Mouse (Mus musculus) embryonic facial prominence, embryonic 14.5 days (tissue): Measurements from ENCODE around the gene Tex36. TPM values are rescaled to one million over a fixed set of nuclear protein-coding genes. Genes with fewer than 3 reads are reported as not detected.

Experiments
- ATAC-seq: fragments of 200-750 bp; cut with Nextera tagmentation; 2 replicates; pipeline ENCODE4 v1.8.0; 2017; ENCODE audit warnings: low read depth, moderate number of reproducible peaks, moderate TSS enrichment
- DNase-seq: peaks from one replicate; pipeline ENCODE4 v3.0.0-alpha.2; 2015; ENCODE audit warnings: low spot score
- H3K27ac ChIP-seq: fragments of 300-500 bp; sonication (generic); replicated peaks from 2 replicates; pipeline ENCODE4 v1.5.1; 2014; ENCODE audit warnings: low read depth, mild to moderate bottlenecking, low read length, moderate library complexity
- H3K27me3 ChIP-seq: fragments of 300-500 bp; sonication (generic); replicated peaks from 2 replicates; pipeline ENCODE4 v1.6.1; 2014; ENCODE audit warnings: low read length; ENCODE audit not compliant: control insufficient read depth, insufficient read depth
- H3K36me3 ChIP-seq: fragments of 300-500 bp; sonication (generic); 2 replicates; pipeline ENCODE4 v1.6.1; 2014; ENCODE audit warnings: low read length, mixed read lengths; ENCODE audit not compliant: control insufficient read depth, insufficient read depth
- H3K4me1 ChIP-seq: fragments of 300-500 bp; sonication (generic); 2 replicates; pipeline ENCODE4 v1.6.1; 2014; ENCODE audit warnings: antibody characterized with exemption, low read length; ENCODE audit not compliant: control insufficient read depth, insufficient read depth
- H3K4me2 ChIP-seq: fragments of 300-500 bp; sonication (generic); 2 replicates; pipeline ENCODE4 v1.6.1; 2014; ENCODE audit warnings: low read depth, mild to moderate bottlenecking, low read length, moderate library complexity, mixed read lengths
- H3K4me3 ChIP-seq: fragments of 300-500 bp; sonication (generic); 2 replicates; pipeline ENCODE4 v1.5.1; 2014; ENCODE audit warnings: low read depth, mild to moderate bottlenecking, low read length
- H3K9ac ChIP-seq: fragments of 300-500 bp; sonication (generic); 2 replicates; pipeline ENCODE4 v1.6.1; 2014; ENCODE audit warnings: low read depth, mild to moderate bottlenecking, low read length, moderate library complexity, mixed read lengths
- H3K9me3 ChIP-seq: fragments of 300-500 bp; sonication (generic); 2 replicates; pipeline ENCODE4 v1.6.1; 2016; ENCODE audit warnings: low read length; ENCODE audit not compliant: control insufficient read depth
- WGBS: fragments of 180-500 bp; shearing (Covaris S2); extraction: QIAGEN DNeasy Blood & Tissue Kit; methylation state at CpG from one replicate; pipeline ENCODE4 v1.1.7; 2014; 5-methylcytosine and 5-hydroxymethylcytosine counted together
- polyA plus RNA-seq: library from polyadenylated mRNA; unstranded; fragments of >200 nt; fragmentation: Nextera tagmentation; extraction: Ambion mirVana; gene quantifications from 2 replicates; pipeline ENCODE4 v1.2.1, GENCODE M21; 2014

Tex36 gene
- polyA plus RNA-seq, 1 experiment from 2014 or later: not detected

GRCm38 (mm10) chr7:133551000-133551399 lies 51.0 kb downstream of the Tex36 start:
- DNase-seq (no peak), ATAC-seq (no peak)
- Histone ChIP-seq H3K27ac (no peak overlapping the region), H3K9me3 (no peaks in the 10 kb centered on the region), H3K9ac (no peak overlapping the region), H3K4me3 (no peak overlapping the region), H3K27me3 (no peaks in the 10 kb centered on the region), H3K4me2 (no peak overlapping the region), H3K36me3 (no peaks in the 10 kb centered on the region), H3K4me1 (no peaks in the 10 kb centered on the region)
- 67% methylated on average over 2 of the region's 2 CpGs for WGBS

- DNase-seq: no peak
- Histone ChIP-seq H3K36me3 (no peaks in the 10 kb centered on the region), H3K4me2 (no peak overlapping the region), H3K27me3 (no peaks in the 10 kb centered on the region; the same call in 1 of the 2 replicates), H3K4me1 (no peaks in the 10 kb centered on the region), H3K4me3 (no peak overlapping the region), H3K27ac (no peak overlapping the region), H3K9me3 (no peaks in the 10 kb centered on the region), H3K9ac (no peak overlapping the region)
- ATAC-seq: no peak
- 85% methylated on average over 4 of the region's 4 CpGs for WGBS
Measured at GRCm38 (mm10) chr7:133548434-133548833, 53.5 kb downstream of the Tex36 start.

- Histone ChIP-seq H3K9ac (no peak overlapping the region), H3K36me3 (no peaks in the 10 kb centered on the region), H3K4me1 (no peaks in the 10 kb centered on the region), H3K27me3 (no peaks in the 10 kb centered on the region; the same call in 1 of the 2 replicates), H3K4me3 (no peak overlapping the region), H3K27ac (no peak overlapping the region), H3K9me3 (no peaks in the 10 kb centered on the region), H3K4me2 (no peak overlapping the region)
- DNase-seq (no peak), ATAC-seq (no peak)
- WGBS: 82% methylated on average over 3 of the region's 3 CpGs
Measured at GRCm38 (mm10) chr7:133545631-133546030, 56.3 kb downstream of the Tex36 start.

GRCm38 (mm10) chr7:133544966-133545365 lies 57.0 kb downstream of the Tex36 start:
- no peaks in the 10 kb centered on the region for H3K9me3 ChIP-seq
- no peaks in the 10 kb centered on the region; the same call in 1 of the 2 replicates for H3K27me3 ChIP-seq

GRCm38 (mm10) chr7:133543131-133543530 lies 58.8 kb downstream of the Tex36 start:
- H3K27me3 ChIP-seq: no peaks in the 10 kb centered on the region; the same call in 1 of the 2 replicates
- no peaks in the 10 kb centered on the region for H3K4me1 ChIP-seq
- WGBS: 86% methylated on average over 4 of the region's 4 CpGs
- H3K4me3 ChIP-seq: no peak overlapping the region
- H3K9ac ChIP-seq: no peak overlapping the region
- no peaks in the 10 kb centered on the region for H3K9me3 ChIP-seq
- no peak for ATAC-seq
- H3K4me2 ChIP-seq: no peak overlapping the region
- H3K27ac ChIP-seq: no peak overlapping the region
- no peaks in the 10 kb centered on the region for H3K36me3 ChIP-seq
- DNase-seq: no peak

More at GRCm38 (mm10) chr7:133544966-133545365, 57.0 kb downstream of the Tex36 start:
- no peak overlapping the region for H3K4me3 ChIP-seq
- no peaks in the 10 kb centered on the region for H3K4me1 ChIP-seq
- no peak overlapping the region for H3K27ac ChIP-seq
- no peak overlapping the region for H3K9ac ChIP-seq
- WGBS: 59% methylated on average over 2 of the region's 2 CpGs
- H3K36me3 ChIP-seq: no peaks in the 10 kb centered on the region
- ATAC-seq: no peak
- H3K4me2 ChIP-seq: no peak overlapping the region
- DNase-seq: no peak

GRCm38 (mm10) chr7:133537366-133537765 lies 64.6 kb downstream of the Tex36 start:
- Histone ChIP-seq H3K4me3 (no peak overlapping the region), H3K9me3 (no peaks in the 10 kb centered on the region), H3K27me3 (no peaks in the 10 kb centered on the region), H3K9ac (no peak overlapping the region), H3K4me2 (no peak overlapping the region), H3K4me1 (no peaks in the 10 kb centered on the region), H3K36me3 (no peaks in the 10 kb centered on the region), H3K27ac (no peak overlapping the region)
- WGBS: 70% methylated on average over 4 of the region's 4 CpGs
- DNase-seq: no peak
- ATAC-seq: no peak

Other genes with a start within 250 kb of the Tex36 start
- gene Edrf1, start 35.4 kb upstream of the Tex36 start, polyA plus RNA-seq: 19.7 and 22.8 TPM in 2 replicates
- 0.08 and 0.14 TPM in 2 replicates for gene Mmp21, start 77.9 kb upstream of the Tex36 start, polyA plus RNA-seq
- 146 and 159 TPM in 2 replicates for gene Bccip, start 107.2 kb upstream of the Tex36 start, polyA plus RNA-seq
- gene Uros, start 107.9 kb upstream of the Tex36 start, polyA plus RNA-seq: 33.5 and 35.8 TPM in 2 replicates
- 2.1 and 3.0 TPM in 2 replicates for gene Fank1, start 174.7 kb upstream of the Tex36 start, polyA plus RNA-seq
- 29.4 and 32.2 TPM in 2 replicates for gene Dhx32, start 180.6 kb upstream of the Tex36 start, polyA plus RNA-seq